Mouse (Mus musculus) liver, postnatal 0 days (tissue): ENCODE data around the gene Irgm1. TPM values are rescaled to one million over a fixed set of nuclear protein-coding genes. Genes with fewer than 3 reads are reported as not detected.

Experiments used
- ATAC-seq: fragments of 200-750 bp; cut with Nextera tagmentation; 2 replicates; pipeline ENCODE4 v1.8.0; 2017; ENCODE audit warnings: mild to moderate bottlenecking, moderate library complexity
- DNase-seq: peaks from one replicate; pipeline ENCODE4 v3.0.0-alpha.2; 2016
- H3K27ac ChIP-seq: fragments of 300-500 bp; sonication (generic); 2 replicates; pipeline ENCODE4 v1.5.1; 2014; ENCODE audit warnings: antibody characterized with exemption, moderate library complexity, mild to moderate bottlenecking, low read depth
- H3K27me3 ChIP-seq: fragments of 300-500 bp; sonication (generic); 2 replicates; pipeline ENCODE4 v1.6.1; 2014; ENCODE audit warnings: low read length, control low read depth, mixed read lengths; ENCODE audit not compliant: insufficient read depth
- H3K36me3 ChIP-seq: fragments of 300-500 bp; sonication (generic); replicated peaks from 2 replicates; pipeline ENCODE4 v1.6.1; 2014; ENCODE audit warnings: mild to moderate bottlenecking, control low read depth, low read length, moderate library complexity, mixed read lengths; ENCODE audit not compliant: insufficient read depth
- H3K4me1 ChIP-seq: fragments of 300-500 bp; sonication (generic); 2 replicates; pipeline ENCODE4 v1.6.1; 2014; ENCODE audit warnings: antibody characterized with exemption, mild to moderate bottlenecking, control low read depth; ENCODE audit not compliant: insufficient read depth
- H3K4me2 ChIP-seq: fragments of 300-500 bp; sonication (generic); 2 replicates; pipeline ENCODE4 v1.6.1; 2014; ENCODE audit warnings: low read depth, mild to moderate bottlenecking, low read length, moderate library complexity, mixed read lengths
- H3K4me3 ChIP-seq: fragments of 300-500 bp; sonication (generic); 2 replicates; pipeline ENCODE4 v1.5.1; 2014; ENCODE audit warnings: low read depth, low read length
- H3K9ac ChIP-seq: fragments of 300-500 bp; sonication (generic); replicated peaks from 2 replicates; pipeline ENCODE4 v1.6.1; 2014; ENCODE audit warnings: mild to moderate bottlenecking, moderate library complexity
- H3K9me3 ChIP-seq: fragments of 300-500 bp; sonication (generic); 2 replicates; pipeline ENCODE4 v1.6.1; 2016; ENCODE audit warnings: mild to moderate bottlenecking, control low read depth, low read length, mixed read lengths
- CTCF ChIP-seq: sonication (generic); IDR thresholded peaks from 2 replicates; pipeline ENCODE4 v1.5.1; 2016; ENCODE audit warnings: antibody characterized with exemption, low read depth
- EP300 ChIP-seq: IDR thresholded peaks from 2 replicates; pipeline ENCODE4 v1.6.1; 2016; ENCODE audit warnings: antibody characterized with exemption, low read depth, mild to moderate bottlenecking
- WGBS: fragments of 180-500 bp; shearing (Covaris S2); extraction: QIAGEN DNeasy Blood & Tissue Kit; methylation state at CpG from one replicate; pipeline ENCODE4 v1.1.7; 2014; ENCODE audit not compliant: insufficient replicate concordance; 5-methylcytosine and 5-hydroxymethylcytosine counted together
- polyA plus RNA-seq: library from polyadenylated mRNA; unstranded; fragments of >200 nt; fragmentation: Nextera tagmentation; extraction: Ambion mirVana; gene quantifications from 2 replicates; pipeline ENCODE4 v1.2.1, GENCODE M21; 2015

Gene Irgm1
- polyA plus RNA-seq, 1 experiment from 2014 or later = 44.1 TPM

- peak; percentile 64 for DNase-seq
- H3K4me3 ChIP-seq = peak overlapping the region; percentile 69
- 0 out of 2 replicates have a peak, but pooled peaks cover 11% of the 10 kb centered on the region for H3K27me3 ChIP-seq
- H3K4me2 ChIP-seq = peak overlapping the region; percentile 100
- under 1% methylated on average over 74 of the region's 77 CpGs for WGBS
- no peak for TF ChIP-seq CTCF
- no peak for TF ChIP-seq EP300
- H3K9ac ChIP-seq = peak overlapping the region; percentile 74
- H3K36me3 ChIP-seq = no peaks in the 10 kb centered on the region
- no peaks in the 10 kb centered on the region for H3K9me3 ChIP-seq
- peaks cover 16% of the 10 kb centered on the region for H3K4me1 ChIP-seq
- H3K27ac ChIP-seq = peak overlapping the region; percentile 62; the same call in 1 of the 2 replicates
- ATAC-seq = peak; percentile 31; the same call in 1 of the 2 replicates
These were observed 33.9 kb downstream of the Irgm1 start for GRCm38 (mm10) chr11:48837310-48838180.

GRCm38 (mm10) chr11:48836990-48837309, 34.5 kb downstream of the Irgm1 start:
- peak overlapping the region; percentile 74 for H3K9ac ChIP-seq
- H3K36me3 ChIP-seq = no peaks in the 10 kb centered on the region
- peak overlapping the region; percentile 100 for H3K4me2 ChIP-seq
- 0 out of 2 replicates have a peak, but pooled peaks cover 11% of the 10 kb centered on the region for H3K27me3 ChIP-seq
- H3K4me1 ChIP-seq = peaks cover 16% of the 10 kb centered on the region
- 0 out of 2 replicates have a peak overlapping the region, but pooled peaks have one; percentile 62 for H3K27ac ChIP-seq
- ATAC-seq (peak; percentile 40), DNase-seq (peak; percentile 54)
- H3K4me3 ChIP-seq = peak overlapping the region; percentile 69
- 19% methylated on average over 11 of the region's 11 CpGs for WGBS
- TF ChIP-seq EP300 (no peak), CTCF (no peak)
- no peaks in the 10 kb centered on the region for H3K9me3 ChIP-seq

DNA sequence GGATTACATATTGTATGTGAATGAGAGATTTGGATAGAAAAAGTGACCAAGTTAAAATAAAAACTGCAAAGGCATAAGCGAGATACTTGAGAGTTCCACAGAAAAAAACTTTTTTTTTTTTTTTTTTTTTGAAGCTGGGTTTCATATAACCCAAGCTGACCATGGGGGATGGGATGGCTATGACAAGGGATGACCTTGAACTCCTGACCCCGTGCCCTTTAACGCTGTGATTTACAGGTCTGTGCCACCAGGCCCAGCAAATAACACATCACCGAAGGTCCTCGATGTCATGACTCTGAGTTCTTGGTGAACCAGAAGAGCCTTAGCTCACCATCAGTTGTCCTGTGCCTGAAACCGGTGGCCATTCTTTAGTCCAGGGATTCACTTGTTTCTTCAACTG, 35.6 kb downstream of the Irgm1 start:
- Histone ChIP-seq H3K9ac (no peak overlapping the region), H3K27ac (no peak overlapping the region), H3K36me3 (no peaks in the 10 kb centered on the region), H3K4me3 (no peak overlapping the region), H3K9me3 (no peaks in the 10 kb centered on the region), H3K4me2 (no peak overlapping the region), H3K4me1 (peaks cover 16% of the 10 kb centered on the region), H3K27me3 (0 out of 2 replicates have a peak, but pooled peaks cover 11% of the 10 kb centered on the region)
- DNase-seq (no peak), ATAC-seq (no peak)
- no peak for TF ChIP-seq CTCF
- no peak for TF ChIP-seq EP300
- 65% methylated on average over 6 of the region's 6 CpGs for WGBS

GRCm38 (mm10) chr11:48833731-48834639, 37.5 kb downstream of the Irgm1 start:
- Histone ChIP-seq H3K36me3 (no peaks in the 10 kb centered on the region), H3K9ac (peak overlapping the region; percentile 74), H3K27ac (peak overlapping the region; percentile 78), H3K27me3 (0 out of 2 replicates have a peak, but pooled peaks cover 11% of the 10 kb centered on the region), H3K4me3 (peak overlapping the region; percentile 73), H3K9me3 (no peaks in the 10 kb centered on the region), H3K4me1 (peaks cover 16% of the 10 kb centered on the region), H3K4me2 (peak overlapping the region; percentile 86)
- TF ChIP-seq CTCF = no peak
- no peak for TF ChIP-seq EP300
- under 1% methylated on average over 30 of the region's 30 CpGs for WGBS
- peak; percentile 91 for DNase-seq
- peak; percentile 77 for ATAC-seq

DNA sequence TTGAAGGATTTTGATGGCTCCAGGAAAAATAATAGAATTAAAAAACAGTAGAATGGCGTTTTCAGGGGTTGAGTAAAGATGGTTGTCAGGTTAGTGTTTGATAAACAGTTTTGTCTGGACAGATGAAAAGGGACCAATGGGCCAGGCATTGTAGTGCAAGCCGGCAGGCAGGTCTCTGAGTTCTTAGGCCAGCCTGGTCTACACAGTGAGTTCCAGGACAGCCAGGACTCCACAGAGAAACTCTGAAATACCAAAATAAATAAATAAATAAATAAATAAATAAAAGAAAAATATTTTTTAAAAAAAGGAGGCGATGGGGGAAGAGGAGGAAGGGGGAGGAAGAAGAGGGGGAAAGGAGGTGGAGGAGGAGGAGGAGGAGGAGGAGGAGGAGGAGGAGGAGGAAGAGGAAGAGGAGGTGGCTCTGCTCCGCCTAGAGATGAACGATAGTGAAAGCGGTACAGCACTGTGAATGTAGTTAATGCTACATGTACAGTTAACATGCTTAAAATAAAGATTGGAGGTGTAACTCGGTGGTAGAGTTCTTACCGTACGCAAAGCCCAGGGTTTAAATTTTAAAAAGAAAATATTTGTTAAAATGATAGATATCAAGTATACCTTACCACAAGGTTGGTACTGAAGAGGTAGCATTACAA, 38.3 kb downstream of the Irgm1 start:
- H3K9ac ChIP-seq = peak overlapping the region; percentile 74; the same call in 1 of the 2 replicates
- WGBS = 22% methylated on average over 9 of the region's 9 CpGs
- peak; percentile 28; the same call in 1 of the 2 replicates for ATAC-seq

More for the DNA sequence above, 38.3 kb downstream of the Irgm1 start:
- H3K4me3 ChIP-seq = peak overlapping the region; percentile 73
- TF ChIP-seq EP300 (no peak), CTCF (no peak)
- H3K36me3 ChIP-seq = no peaks in the 10 kb centered on the region
- H3K4me1 ChIP-seq = peaks cover 12% of the 10 kb centered on the region
- no peaks in the 10 kb centered on the region for H3K9me3 ChIP-seq
- 0 out of 2 replicates have a peak overlapping the region, but pooled peaks have one; percentile 78 for H3K27ac ChIP-seq
- no peak for DNase-seq
- 0 out of 2 replicates have a peak, but pooled peaks cover 11% of the 10 kb centered on the region for H3K27me3 ChIP-seq
- peak overlapping the region; percentile 86 for H3K4me2 ChIP-seq
